Mouse (Mus musculus): ENCODE results near the gene Dner. TPM values are rescaled to one million over a fixed set of nuclear protein-coding genes. Genes with fewer than 3 reads are reported as not detected.

Dner gene
- polyA plus RNA-seq, 1 experiment from 2014 or later: 0.38 TPM

DNA sequence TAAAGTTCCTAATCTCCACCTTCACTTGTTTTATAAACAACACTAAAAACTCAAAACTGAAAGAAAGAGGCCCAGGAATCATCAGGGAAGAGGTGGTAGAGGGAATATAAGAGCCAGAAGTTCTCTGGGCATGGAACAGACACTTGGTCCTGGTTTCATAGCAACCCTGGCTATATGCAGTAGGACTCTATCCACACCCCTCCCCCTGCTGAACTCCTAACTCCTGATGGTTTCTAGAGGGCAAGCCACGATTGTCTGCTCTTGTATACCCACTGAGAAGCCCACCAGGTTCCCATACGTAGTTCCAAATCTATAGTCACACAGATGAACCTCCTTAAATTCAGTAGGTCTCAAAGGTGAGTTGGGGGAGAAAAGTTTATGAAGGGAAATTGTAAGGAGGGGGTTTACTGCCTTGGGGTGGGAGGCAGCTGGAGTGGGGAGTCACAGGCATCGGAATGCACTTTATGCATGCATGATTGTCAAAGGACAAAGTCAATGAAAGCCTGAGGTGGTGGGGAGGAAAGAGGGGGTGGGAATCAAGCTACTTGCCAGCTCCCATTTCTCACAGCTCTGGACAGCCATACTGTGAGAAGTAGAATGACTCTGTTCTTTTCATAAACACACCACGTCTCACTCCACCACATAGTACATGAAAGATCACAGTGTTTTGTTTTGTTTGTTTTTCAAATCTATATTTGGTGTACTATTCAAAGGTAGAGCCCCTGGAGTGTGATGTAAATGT lies 31.5 kb downstream of the Dner start:
- H3K36me3 ChIP-seq (ENCODE audit: control insufficient read depth, insufficient read depth): no peaks in the 10 kb centered on the region
- WGBS: 46% methylated on average over 4 of the region's 4 CpGs

DNA sequence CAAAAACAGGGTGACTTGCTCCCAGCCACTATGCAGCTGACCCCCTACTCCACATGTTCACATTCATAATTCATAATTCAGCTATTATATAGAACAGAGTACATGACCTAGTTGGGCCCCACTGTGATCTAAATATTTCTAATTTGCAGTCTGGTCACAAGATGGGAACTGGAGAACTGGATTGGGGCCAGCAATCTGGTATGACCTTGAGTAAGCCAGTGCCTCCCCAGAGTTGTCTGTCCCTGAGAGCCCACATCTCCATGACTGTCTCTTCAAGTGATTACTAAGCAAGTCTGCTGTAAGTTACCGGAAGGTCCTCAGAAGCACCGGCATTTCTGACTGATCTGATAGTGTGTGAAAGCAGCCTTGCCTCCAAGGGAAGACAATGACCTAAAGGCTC lies 49.2 kb downstream of the Dner start:
- Histone ChIP-seq H3K9me3 (replicated peaks; ENCODE audit: control insufficient read depth, low read length) (no peaks in the 10 kb centered on the region), H3K9ac (ENCODE audit: low read length) (no peak overlapping the region), H3K4me1 (ENCODE audit: control insufficient read depth, insufficient read depth, low read length) (no peaks in the 10 kb centered on the region), H3K4me2 (ENCODE audit: low read depth, low read length) (no peak overlapping the region), H3K27ac (ENCODE audit: low read length) (no peak overlapping the region), H3K27me3 (ENCODE audit: control insufficient read depth, insufficient read depth, low read length) (no peaks in the 10 kb centered on the region), H3K4me3 (ENCODE audit: low read length) (no peak overlapping the region), H3K36me3 (ENCODE audit: control insufficient read depth, insufficient read depth) (no peaks in the 10 kb centered on the region)
- whole genome bisulfite sequencing: 65% methylated on average over 2 of the region's 2 CpGs
- ATAC-seq (replicated peaks; ENCODE audit: extremely low read depth, insufficient read depth, low FRiP score): no peak

More for the DNA sequence above, 31.5 kb downstream of the Dner start:
- no peak for ATAC-seq (replicated peaks; ENCODE audit: extremely low read depth, insufficient read depth, low FRiP score)
- Histone ChIP-seq H3K9me3 (replicated peaks; ENCODE audit: control insufficient read depth, low read length) (no peaks in the 10 kb centered on the region), H3K27ac (ENCODE audit: low read length) (no peak overlapping the region), H3K4me3 (ENCODE audit: low read length) (no peak overlapping the region), H3K4me1 (ENCODE audit: control insufficient read depth, insufficient read depth, low read length) (no peaks in the 10 kb centered on the region), H3K27me3 (ENCODE audit: control insufficient read depth, insufficient read depth, low read length) (no peaks in the 10 kb centered on the region), H3K9ac (ENCODE audit: low read length) (no peak overlapping the region), H3K4me2 (ENCODE audit: low read depth, low read length) (no peak overlapping the region)

GRCm38 (mm10) chr1:84640463-84640862 lies 55.6 kb downstream of the Dner start:
- Histone ChIP-seq H3K9me3 (replicated peaks; ENCODE audit: control insufficient read depth, low read length) (no peaks in the 10 kb centered on the region), H3K9ac (ENCODE audit: low read length) (no peak overlapping the region), H3K4me1 (ENCODE audit: control insufficient read depth, insufficient read depth, low read length) (no peaks in the 10 kb centered on the region), H3K4me3 (ENCODE audit: low read length) (no peak overlapping the region), H3K4me2 (ENCODE audit: low read depth, low read length) (no peak overlapping the region), H3K36me3 (ENCODE audit: control insufficient read depth, insufficient read depth) (no peaks in the 10 kb centered on the region), H3K27ac (ENCODE audit: low read length) (no peak overlapping the region), H3K27me3 (ENCODE audit: control insufficient read depth, insufficient read depth, low read length) (no peaks in the 10 kb centered on the region)
- 63% methylated on average over 4 of the region's 4 CpGs for WGBS
- no peak for ATAC-seq (replicated peaks; ENCODE audit: extremely low read depth, insufficient read depth, low FRiP score)

DNA sequence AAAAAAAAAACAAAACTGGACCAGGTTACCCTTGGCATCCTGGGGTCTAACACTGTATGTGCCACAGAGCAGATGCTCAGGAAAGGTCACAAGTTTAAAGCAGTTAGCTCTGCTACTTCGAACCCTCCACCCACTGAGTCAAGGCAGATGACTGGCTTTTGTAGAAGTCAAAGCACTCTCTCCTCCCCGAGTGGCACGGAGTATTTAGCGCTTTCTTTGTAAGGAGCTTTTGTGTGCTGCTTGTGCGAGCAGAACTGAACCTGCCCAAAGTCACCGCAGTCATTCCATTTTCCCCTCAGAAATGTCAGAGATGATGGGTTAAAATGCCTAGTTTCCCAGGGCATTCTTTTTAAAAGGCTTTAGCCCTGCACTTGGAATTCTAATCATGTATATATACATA lies 59.1 kb downstream of the Dner start:
- WGBS: 45% methylated on average over 6 of the region's 6 CpGs
- Histone ChIP-seq H3K4me1 (ENCODE audit: control insufficient read depth, insufficient read depth, low read length) (no peaks in the 10 kb centered on the region), H3K9me3 (replicated peaks; ENCODE audit: control insufficient read depth, low read length) (no peaks in the 10 kb centered on the region), H3K9ac (ENCODE audit: low read length) (no peak overlapping the region), H3K4me2 (ENCODE audit: low read depth, low read length) (no peak overlapping the region), H3K27me3 (ENCODE audit: control insufficient read depth, insufficient read depth, low read length) (no peaks in the 10 kb centered on the region), H3K27ac (ENCODE audit: low read length) (no peak overlapping the region), H3K36me3 (ENCODE audit: control insufficient read depth, insufficient read depth) (no peaks in the 10 kb centered on the region), H3K4me3 (ENCODE audit: low read length) (no peak overlapping the region)
- no peak for ATAC-seq (replicated peaks; ENCODE audit: extremely low read depth, insufficient read depth, low FRiP score)

DNA sequence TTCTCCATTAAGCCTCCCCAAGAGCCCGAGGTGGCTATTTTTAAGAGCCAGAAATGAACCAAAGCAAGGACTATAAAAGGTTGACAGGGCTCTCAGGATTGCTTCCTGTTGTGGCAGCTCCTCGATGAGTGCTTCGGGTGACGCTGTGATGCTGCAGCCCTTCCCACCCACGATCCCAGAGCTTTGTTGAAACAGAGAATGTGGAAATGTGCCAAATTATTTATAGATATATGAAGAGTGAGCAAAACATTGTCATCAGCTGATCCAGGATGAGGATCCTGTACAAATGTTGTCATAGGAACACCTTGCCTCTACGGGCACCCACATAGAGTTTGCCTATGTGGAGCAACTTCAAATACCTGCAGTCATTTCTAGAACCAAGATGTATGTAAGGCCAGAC lies 67.8 kb downstream of the Dner start:
- Histone ChIP-seq H3K4me2 (ENCODE audit: low read depth, low read length) (no peak overlapping the region), H3K4me3 (ENCODE audit: low read length) (no peak overlapping the region), H3K9me3 (replicated peaks; ENCODE audit: control insufficient read depth, low read length) (no peaks in the 10 kb centered on the region), H3K36me3 (ENCODE audit: control insufficient read depth, insufficient read depth) (no peaks in the 10 kb centered on the region), H3K27ac (ENCODE audit: low read length) (no peak overlapping the region), H3K27me3 (ENCODE audit: control insufficient read depth, insufficient read depth, low read length) (no peaks in the 10 kb centered on the region), H3K9ac (ENCODE audit: low read length) (no peak overlapping the region), H3K4me1 (ENCODE audit: control insufficient read depth, insufficient read depth, low read length) (no peaks in the 10 kb centered on the region)
- WGBS: 40% methylated on average over 6 of the region's 6 CpGs
- ATAC-seq (replicated peaks; ENCODE audit: extremely low read depth, insufficient read depth, low FRiP score): no peak

DNA sequence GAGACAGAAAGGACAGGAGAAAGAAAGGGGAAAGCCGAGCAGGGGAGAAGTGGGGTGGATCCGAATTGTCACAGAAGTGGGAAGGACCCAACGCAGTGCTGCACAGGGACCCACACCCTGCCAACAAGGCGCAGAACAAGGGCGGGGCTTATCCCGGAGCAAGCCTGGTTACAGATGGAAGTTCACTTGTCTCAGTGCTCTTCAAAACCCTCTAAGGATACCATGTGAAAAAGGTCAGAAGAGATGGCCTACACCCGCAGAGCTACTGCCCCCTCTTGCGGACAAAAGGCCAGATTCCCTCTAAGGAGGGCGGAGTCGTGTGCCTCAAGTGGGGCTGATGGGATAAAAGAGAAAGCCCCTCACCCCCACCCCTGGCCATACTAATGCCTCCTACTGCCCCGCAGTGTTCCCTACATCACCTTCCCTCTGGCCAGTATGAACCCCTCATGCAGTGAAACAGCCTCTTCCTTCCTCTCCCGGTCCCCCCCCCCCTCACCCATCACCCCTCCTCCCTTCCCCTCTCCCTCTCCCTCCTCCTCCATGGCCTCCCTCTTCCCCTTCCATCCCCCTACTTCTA lies 73.0 kb downstream of the Dner start:
- Histone ChIP-seq H3K27ac (ENCODE audit: low read length) (no peak overlapping the region), H3K27me3 (ENCODE audit: control insufficient read depth, insufficient read depth, low read length) (no peaks in the 10 kb centered on the region), H3K9ac (ENCODE audit: low read length) (no peak overlapping the region), H3K4me1 (ENCODE audit: control insufficient read depth, insufficient read depth, low read length) (no peaks in the 10 kb centered on the region), H3K4me2 (ENCODE audit: low read depth, low read length) (no peak overlapping the region; the same call in 1 of the 2 replicates), H3K9me3 (replicated peaks; ENCODE audit: control insufficient read depth, low read length) (no peaks in the 10 kb centered on the region), H3K36me3 (ENCODE audit: control insufficient read depth, insufficient read depth) (no peaks in the 10 kb centered on the region), H3K4me3 (ENCODE audit: low read length) (no peak overlapping the region)
- WGBS: 24% methylated on average over 12 of the region's 12 CpGs
- ATAC-seq (replicated peaks; ENCODE audit: extremely low read depth, insufficient read depth, low FRiP score): no peak

- no peak overlapping the region for H3K27ac ChIP-seq (ENCODE audit: low read length)
- no peak overlapping the region for H3K4me2 ChIP-seq (ENCODE audit: low read depth, low read length)
- 73% methylated on average over 3 of the region's 3 CpGs for WGBS
- H3K36me3 ChIP-seq (ENCODE audit: control insufficient read depth, insufficient read depth): no peaks in the 10 kb centered on the region
- H3K9me3 ChIP-seq (replicated peaks; ENCODE audit: control insufficient read depth, low read length): no peaks in the 10 kb centered on the region
- H3K27me3 ChIP-seq (ENCODE audit: control insufficient read depth, insufficient read depth, low read length): no peaks in the 10 kb centered on the region
- ATAC-seq (replicated peaks; ENCODE audit: extremely low read depth, insufficient read depth, low FRiP score): no peak
- no peak overlapping the region for H3K4me3 ChIP-seq (ENCODE audit: low read length)
- H3K9ac ChIP-seq (ENCODE audit: low read length): no peak overlapping the region
- H3K4me1 ChIP-seq (ENCODE audit: control insufficient read depth, insufficient read depth, low read length): 0 out of 2 replicates have a peak, but pooled peaks cover 2% of the 10 kb centered on the region
These were observed 74.7 kb downstream of the Dner start for GRCm38 (mm10) chr1:84621308-84621707.

DNA sequence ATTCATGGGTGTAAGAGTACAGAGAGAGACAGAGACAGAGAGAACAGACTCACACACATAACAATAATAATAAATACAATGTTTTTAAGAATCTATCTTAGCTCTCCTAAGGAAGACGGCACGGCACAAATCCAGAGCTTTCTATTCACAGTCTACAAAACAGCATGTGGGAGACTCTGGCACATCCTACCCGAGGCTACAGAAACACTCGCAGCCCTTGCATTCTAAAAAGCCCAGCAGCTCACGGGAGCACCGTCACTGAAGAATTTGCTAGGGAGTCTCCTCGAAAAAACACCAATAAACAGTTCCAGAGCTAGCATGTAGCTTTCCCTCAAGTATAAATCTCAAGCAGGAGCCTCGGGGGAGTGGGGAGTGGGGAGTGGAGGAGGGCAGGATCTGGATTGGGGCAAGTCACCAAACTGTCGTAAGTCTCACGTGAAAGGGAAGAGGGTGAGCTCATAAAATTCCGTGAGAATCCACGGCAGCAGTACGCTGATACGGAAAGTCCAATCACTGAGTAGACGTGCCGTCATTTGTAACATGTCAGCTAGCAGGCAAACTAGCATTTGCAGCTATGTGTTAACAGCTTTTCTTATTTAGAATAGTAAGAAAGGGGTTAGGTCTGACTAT lies 76.8 kb downstream of the Dner start:
- H3K9ac ChIP-seq (ENCODE audit: low read length): no peak overlapping the region
- no peak overlapping the region for H3K27ac ChIP-seq (ENCODE audit: low read length)
- ATAC-seq (replicated peaks; ENCODE audit: extremely low read depth, insufficient read depth, low FRiP score): no peak
- H3K27me3 ChIP-seq (ENCODE audit: control insufficient read depth, insufficient read depth, low read length): no peaks in the 10 kb centered on the region
- H3K4me2 ChIP-seq (ENCODE audit: low read depth, low read length): peak overlapping the region; percentile 49
- no peaks in the 10 kb centered on the region for H3K36me3 ChIP-seq (ENCODE audit: control insufficient read depth, insufficient read depth)
- peak overlapping the region; percentile 21; the same call in 1 of the 2 replicates for H3K4me3 ChIP-seq (ENCODE audit: low read length)
- H3K4me1 ChIP-seq (ENCODE audit: control insufficient read depth, insufficient read depth, low read length): 0 out of 2 replicates have a peak, but pooled peaks cover 2% of the 10 kb centered on the region
- 41% methylated on average over 16 of the region's 16 CpGs for WGBS
- H3K9me3 ChIP-seq (replicated peaks; ENCODE audit: control insufficient read depth, low read length): no peaks in the 10 kb centered on the region

DNA sequence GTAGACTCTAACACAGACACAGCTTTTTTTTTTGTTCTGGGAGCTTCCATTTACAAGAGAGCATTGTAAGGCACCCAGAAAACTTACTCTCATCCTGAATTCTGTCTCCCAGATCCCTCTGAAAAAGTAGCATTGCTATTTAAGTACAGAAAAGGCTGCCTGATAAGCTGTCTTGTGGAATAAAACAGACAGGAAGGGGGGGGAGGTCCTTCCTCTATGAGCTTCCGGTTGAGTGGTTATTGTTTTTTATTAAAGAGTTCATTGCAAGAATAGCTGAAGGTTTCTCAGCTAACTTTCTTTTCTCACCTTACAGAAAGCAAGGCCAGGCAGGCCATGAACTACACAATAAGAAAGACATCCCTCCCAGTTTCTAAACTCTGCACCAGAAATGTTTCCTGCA lies 77.9 kb downstream of the Dner start:
- Histone ChIP-seq H3K9ac (ENCODE audit: low read length) (no peak overlapping the region), H3K4me2 (ENCODE audit: low read depth, low read length) (no peak overlapping the region), H3K27ac (ENCODE audit: low read length) (0 out of 2 replicates have a peak overlapping the region, but pooled peaks have one; percentile 11), H3K4me3 (ENCODE audit: low read length) (no peak overlapping the region), H3K9me3 (replicated peaks; ENCODE audit: control insufficient read depth, low read length) (no peaks in the 10 kb centered on the region), H3K36me3 (ENCODE audit: control insufficient read depth, insufficient read depth) (no peaks in the 10 kb centered on the region), H3K4me1 (ENCODE audit: control insufficient read depth, insufficient read depth, low read length) (0 out of 2 replicates have a peak, but pooled peaks cover 2% of the 10 kb centered on the region), H3K27me3 (ENCODE audit: control insufficient read depth, insufficient read depth, low read length) (no peaks in the 10 kb centered on the region)
- WGBS: 46% methylated on average over 1 of the region's 1 CpGs
- no peak for ATAC-seq (replicated peaks; ENCODE audit: extremely low read depth, insufficient read depth, low FRiP score)

Data from heart, embryonic 16.5 days (tissue).